In the genomic region with DNA sequence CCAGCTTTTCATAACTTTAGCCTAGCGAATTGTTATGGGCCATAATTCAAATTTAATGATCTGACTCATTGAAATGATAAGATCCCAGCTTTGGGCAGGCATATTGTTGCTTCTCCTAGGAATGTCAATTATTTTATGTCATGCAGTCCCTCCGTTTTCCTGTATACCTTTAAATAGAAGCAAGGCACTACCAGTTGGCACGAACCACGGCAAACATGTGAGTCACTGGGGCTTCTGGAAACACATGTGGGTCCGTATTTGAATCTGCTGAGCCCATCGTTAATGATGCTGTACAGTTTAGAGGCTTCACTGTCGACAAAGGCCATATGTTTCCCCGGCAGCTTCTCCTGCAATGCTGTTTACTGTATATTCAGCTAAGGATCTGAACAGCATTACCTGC, we compare ENCODE assay signal across 11 mouse cellular contexts.
A peak's percentile ranks its signal among the peaks of the same experiment; 100 is the strongest.
DNase-seq lines count a peak whose midpoint lies in the region; ATAC-seq and TF ChIP-seq lines count a peak whose summit lies in the region.
"Had no signal": no experiment of that assay in that cellular context is flagged by ENCODE, and none has a peak within 500 bp of the region (broad histone marks: within the 10 kb centered on the region; RNA-seq: fewer than 3 reads in every experiment).

No protein-coding gene starts in this region.

- POLR2A ChIA-PET in Patski (lab: Charles Lee) = interaction anchor here (0.6 kb wide), 1 partner anchor 238 kb away, joined by 3 read pairs; no protein-coding TSS in a partner anchor

- H3K4me3 ChIP-seq in hindbrain, embryonic 16.5 days (ENCODE audit: low read length) = no peak overlapping the region
- H3K4me3 ChIP-seq in hindbrain, embryonic 10.5 days = no peak overlapping the region
- no peak overlapping the region for H3K4me3 ChIP-seq in midbrain, postnatal 0 days (ENCODE audit: low read depth, low read length)
- H3K4me3 ChIP-seq in intestine, embryonic 15.5 days (replicated peaks) = no peak overlapping the region

- CTCF ChIA-PET in Patski (lab: Charles Lee) = interaction anchor here (1.0 to 1.4 kb wide), 5 partner anchors 12 to 67 kb away, joined by 3 to 4 read pairs (median 3); no protein-coding TSS in a partner anchor

- TF ChIP-seq CTCF in Patski (IDR thresholded peaks at IDR 0.05) = no peak
- TF ChIP-seq CTCF in midbrain, postnatal 0 days (IDR thresholded peaks at IDR 0.05) = no peak

- H3K4me1 ChIP-seq in hindbrain, embryonic 16.5 days (ENCODE audit: control insufficient read depth, insufficient read depth, low read depth, low read length) = no peaks in the 10 kb centered on the region; the same call in 1 of the 2 replicates
- H3K4me1 ChIP-seq in hindbrain, embryonic 10.5 days (replicated peaks) = no peaks in the 10 kb centered on the region
- H3K4me1 ChIP-seq in midbrain, postnatal 0 days (ENCODE audit: insufficient read depth, low read length) = no peaks in the 10 kb centered on the region
- H3K4me1 ChIP-seq in intestine, embryonic 15.5 days (replicated peaks) = no peaks in the 10 kb centered on the region

- H3K36me3 ChIP-seq in hindbrain, embryonic 16.5 days (ENCODE audit: control insufficient read depth, insufficient read depth, low read length) = no peaks in the 10 kb centered on the region
- no peaks in the 10 kb centered on the region for H3K36me3 ChIP-seq in hindbrain, embryonic 10.5 days
- no peaks in the 10 kb centered on the region for H3K36me3 ChIP-seq in midbrain, postnatal 0 days (ENCODE audit: insufficient read depth, low read length)
- no peaks in the 10 kb centered on the region for H3K36me3 ChIP-seq in intestine, embryonic 15.5 days
- H3K36me3 ChIP-seq: G1E had no signal

- H3K9ac ChIP-seq in hindbrain, embryonic 16.5 days (ENCODE audit: low read depth, low read length) = no peak overlapping the region
- H3K9ac ChIP-seq in midbrain, postnatal 0 days (replicated peaks; ENCODE audit: low read length, poor library complexity, severe bottlenecking) = no peak overlapping the region
- no peak overlapping the region for H3K9ac ChIP-seq in intestine, embryonic 15.5 days

- no peaks in the 10 kb centered on the region for H3K9me3 ChIP-seq in hindbrain, embryonic 16.5 days (ENCODE audit: control insufficient read depth, low read length)
- H3K9me3 ChIP-seq in hindbrain, embryonic 10.5 days = no peaks in the 10 kb centered on the region
- H3K9me3 ChIP-seq in midbrain, postnatal 0 days (ENCODE audit: low read length) = no peaks in the 10 kb centered on the region
- no peaks in the 10 kb centered on the region for H3K9me3 ChIP-seq in intestine, embryonic 15.5 days

- no peaks in the 10 kb centered on the region for H3K27me3 ChIP-seq in hindbrain, embryonic 16.5 days (replicated peaks; ENCODE audit: control insufficient read depth, insufficient read depth, low read length)
- H3K27me3 ChIP-seq in hindbrain, embryonic 10.5 days (ENCODE audit: insufficient read depth, poor library complexity, severe bottlenecking) = no peaks in the 10 kb centered on the region
- H3K27me3 ChIP-seq in Patski = no peaks in the 10 kb centered on the region
- H3K27me3 ChIP-seq in midbrain, postnatal 0 days (ENCODE audit: insufficient read depth, low read length) = no peaks in the 10 kb centered on the region
- H3K27me3 ChIP-seq in intestine, embryonic 15.5 days (replicated peaks) = no peaks in the 10 kb centered on the region

- in situ Hi-C loops in Patski (cut with MboI; ENCODE audit: low pct_unique_long_range_greater_than_20kb) = no loop called here

- H3K27ac ChIP-seq in hindbrain, embryonic 16.5 days (ENCODE audit: low read depth, low read length) = no peak overlapping the region; the same call in 1 of the 2 replicates
- no peak overlapping the region for H3K27ac ChIP-seq in hindbrain, embryonic 10.5 days
- peak overlapping the region; percentile 32; the same call in 1 of the 2 replicates for H3K27ac ChIP-seq in midbrain, postnatal 0 days (ENCODE audit: low read depth, low read length)
- no peak overlapping the region for H3K27ac ChIP-seq in intestine, embryonic 15.5 days

- no peak for DNase-seq in hindbrain, embryonic 10.5 days (ENCODE audit: low spot score)
- peak; percentile 60 for DNase-seq in Patski (ENCODE audit: low read depth, low spot score)
- peak; percentile 8 to 51 for DNase-seq in frontal cortex, adult 2 months (ENCODE audit: extremely low spot score in 1 of 2, low spot score in 1 of 2)
- peak; percentile 53 for DNase-seq in midbrain, postnatal 0 days (ENCODE audit: low spot score)
- no peak for DNase-seq in testis, postnatal 14 days (ENCODE audit: low spot score)
- DNase-seq: cerebellum, adult 11 months had no signal

- H3K4me2 ChIP-seq in hindbrain, embryonic 16.5 days (ENCODE audit: low read length) = no peak overlapping the region
- no peak overlapping the region for H3K4me2 ChIP-seq in midbrain, postnatal 0 days (ENCODE audit: low read depth, low read length, poor library complexity, severe bottlenecking)
- no peak overlapping the region for H3K4me2 ChIP-seq in intestine, embryonic 15.5 days (replicated peaks)

- WGBS in hindbrain, embryonic 16.5 days = 64% methylated on average over 8 of the region's 8 CpGs
- 87% methylated on average over 8 of the region's 8 CpGs for WGBS in hindbrain, embryonic 10.5 days
- 57% methylated on average over 8 of the region's 8 CpGs for WGBS in midbrain, postnatal 0 days
- 42% methylated on average over 8 of the region's 8 CpGs for WGBS in intestine, embryonic 15.5 days

- ATAC-seq in hindbrain, embryonic 16.5 days = peak; percentile 52; the same call in 1 of the 2 replicates
- ATAC-seq in Patski = peak; percentile 66
- no peak for ATAC-seq in midbrain, postnatal 0 days (ENCODE audit: low FRiP score)
- ATAC-seq in erythroblast, adult 5-6 weeks (replicated peaks; ENCODE audit: low FRiP score, poor library complexity, severe bottlenecking) = no peak
- ATAC-seq in intestine, embryonic 15.5 days = no peak
- ATAC-seq: intestine, postnatal 0 days had no signal

Comparison
In these comparisons a context has a peak if more than half of its experiments do, and no peak if none do; other contexts are left out.
1. ATAC-seq: peak in hindbrain, embryonic 16.5 days (single experiment) and Patski (single experiment); none in midbrain, postnatal 0 days (single experiment), erythroblast, adult 5-6 weeks (single experiment) and intestine, embryonic 15.5 days (single experiment).
2. DNase-seq: peak in Patski (single experiment), frontal cortex, adult 2 months (2 of 2) and midbrain, postnatal 0 days (single experiment); none in hindbrain, embryonic 10.5 days (single experiment) and testis, postnatal 14 days (single experiment).